Comparison of ENCODE assay signal across 25 mouse cellular contexts in the genomic region with DNA sequence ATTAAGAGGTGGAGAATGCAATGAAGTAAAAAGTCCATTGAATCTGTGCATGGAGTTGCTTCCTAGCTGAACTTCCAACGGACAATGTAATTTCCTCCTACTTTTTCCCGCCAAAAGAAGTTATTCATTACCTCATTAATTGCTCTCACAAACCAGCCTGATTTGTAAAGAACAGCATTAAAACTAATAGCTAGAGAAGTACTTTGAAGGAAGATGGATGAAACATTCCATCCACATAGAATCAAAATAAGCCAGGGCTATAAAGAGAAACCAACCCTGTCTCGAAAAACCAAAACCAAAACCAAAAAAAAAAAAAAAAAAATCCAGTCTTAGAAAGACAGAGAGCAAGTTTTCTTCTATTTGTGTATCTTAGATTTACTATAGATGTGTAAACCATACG. TPM values are rescaled to one million over a fixed set of nuclear protein-coding genes. Genes with fewer than 3 reads are reported as not detected.
DNase-seq lines count a peak whose midpoint lies in the region; ATAC-seq and TF ChIP-seq lines count a peak whose summit lies in the region.
"Had no signal": no experiment of that assay in that cellular context is flagged by ENCODE, and none has a peak within 500 bp of the region (broad histone marks: within the 10 kb centered on the region; RNA-seq: fewer than 3 reads in every experiment).

TSS of gene Gm17783 (minus strand) at position 101 of the 400 bp plus-strand sequence.

- H3K9me3 ChIP-seq in CH12.LX (replicated peaks; ENCODE audit: low read length), result no peaks in the 10 kb centered on the region
- H3K9me3 ChIP-seq in intestine, postnatal 0 days (ENCODE audit: control insufficient read depth), result no peaks in the 10 kb centered on the region
- H3K9me3 ChIP-seq: embryonic facial prominence, embryonic 10.5 days; embryonic facial prominence, embryonic 12.5 days; forebrain, embryonic 13.5 days; forebrain, embryonic 15.5 days; G1E had no signal

- dilution Hi-C loops in CH12.LX (cut with MboI; ENCODE audit: extremely low pct_ligation_motif_present, extremely low pct_unique_long_range_greater_than_20kb, low sequenced_read_pairs), result no loop called here

- H3K27me3 ChIP-seq in CH12.LX (replicated peaks), result no peaks in the 10 kb centered on the region
- H3K27me3 ChIP-seq in intestine, postnatal 0 days (replicated peaks; ENCODE audit: control insufficient read depth, insufficient read depth, low read length), result no peaks in the 10 kb centered on the region
- no peaks in the 10 kb centered on the region for H3K27me3 ChIP-seq in small intestine, adult 2 months (ENCODE audit: control insufficient read depth, insufficient read depth, low read length)
- H3K27me3 ChIP-seq: embryonic facial prominence, embryonic 12.5 days; forebrain, embryonic 13.5 days; forebrain, embryonic 15.5 days had no signal

- no peak for ATAC-seq in intestine, postnatal 0 days
- ATAC-seq: forebrain, embryonic 13.5 days; forebrain, embryonic 15.5 days; forebrain, postnatal 0 days had no signal

- no peak for TF ChIP-seq POLR2A in CH12.LX (IDR thresholded peaks at IDR 0.05; ENCODE audit: low read depth, low read length)
- no peak for TF ChIP-seq POLR2A in small intestine, adult 2 months (IDR thresholded peaks at IDR 0.05; ENCODE audit: low read depth, low read length)

- in situ Hi-C loops in CH12.LX (cut with MboI; ENCODE audit: low pct_ligation_motif_present, low pct_unique_long_range_greater_than_20kb, low sequenced_read_pairs), result no loop called here

- no peaks in the 10 kb centered on the region for H3K36me3 ChIP-seq in CH12.LX (replicated peaks in 1 of 2; ENCODE audit: control insufficient read depth in 1 of 2, insufficient read depth in 1 of 2, low read length in 1 of 2)
- no peaks in the 10 kb centered on the region for H3K36me3 ChIP-seq in intestine, postnatal 0 days (ENCODE audit: control insufficient read depth, insufficient read depth)
- no peaks in the 10 kb centered on the region for H3K36me3 ChIP-seq in small intestine, adult 2 months (ENCODE audit: control insufficient read depth, insufficient read depth, low read length)
- H3K36me3 ChIP-seq: embryonic facial prominence, embryonic 10.5 days; embryonic facial prominence, embryonic 12.5 days; forebrain, embryonic 15.5 days; G1E had no signal

- DNase-seq in CH12.LX (ENCODE audit: extremely low read depth) (no peak), MN1 (ENCODE audit: low spot score) (no peak)
- no peak for DNase-seq in embryo, embryonic 11 days
- DNase-seq: adrenal gland, adult 2 months; adrenal gland, postnatal 10 days; adrenal gland, postnatal 25 days; cerebellum, adult 11 months; cerebellum, adult 18-20 months; cerebellum, adult 8-10 months; cerebellum, adult 9-11 months; cerebellum, postnatal 14 days; cerebellum, postnatal 36 days; forebrain, postnatal 0 days had no signal

- H3K4me1 ChIP-seq in CH12.LX (ENCODE audit: control insufficient read depth in 1 of 2, insufficient read depth in 2 of 2), result no peaks in the 10 kb centered on the region
- H3K4me1 ChIP-seq in intestine, postnatal 0 days (replicated peaks; ENCODE audit: control insufficient read depth, insufficient read depth, low read length), result no peaks in the 10 kb centered on the region
- 0 out of 2 replicates have a peak, but pooled peaks cover 1% of the 10 kb centered on the region for H3K4me1 ChIP-seq in small intestine, adult 2 months (ENCODE audit: control insufficient read depth, insufficient read depth, insufficient read length, low read length)
- H3K4me1 ChIP-seq: embryonic facial prominence, embryonic 10.5 days; embryonic facial prominence, embryonic 12.5 days; forebrain, embryonic 13.5 days; forebrain, embryonic 15.5 days had no signal

- WGBS in intestine, postnatal 0 days, result 56% methylated on average over 4 of the region's 4 CpGs
- WGBS in small intestine, adult 2 months, result 17% methylated on average over 4 of the region's 4 CpGs

- TF ChIP-seq CTCF in CH12.LX (conservative IDR thresholded peaks at IDR 0.05 in 1 of 2, IDR thresholded peaks at IDR 0.05 in 1 of 2; ENCODE audit: low read depth in 2 of 2, low read length in 2 of 2), result no peak
- TF ChIP-seq CTCF in intestine, postnatal 0 days (IDR thresholded peaks at IDR 0.05; ENCODE audit: low read depth), result no peak
- TF ChIP-seq CTCF in small intestine, adult 2 months (IDR thresholded peaks at IDR 0.05; ENCODE audit: extremely low read depth, insufficient read length, insufficient replicate concordance, low read depth, low read length), result no peak

- TF ChIP-seq RAD21 in CH12.LX (IDR thresholded peaks at IDR 0.05; ENCODE audit: low read depth, low read length), result no peak

- H3K4me2 ChIP-seq in CH12.LX (ENCODE audit: insufficient read depth, low read depth, poor library complexity, severe bottlenecking), result peak within 1 kb of the TSS; percentile 63; the same call in 1 of the 2 replicates
- peak within 1 kb of the TSS; percentile 39 for H3K4me2 ChIP-seq in intestine, postnatal 0 days (replicated peaks; ENCODE audit: low read depth)
- H3K4me2 ChIP-seq: embryonic facial prominence, embryonic 12.5 days; forebrain, embryonic 13.5 days; forebrain, embryonic 15.5 days had no signal

- H3K27ac ChIP-seq in CH12.LX (ENCODE audit: insufficient read depth, low read depth), result no peak within 1 kb of the TSS
- H3K27ac ChIP-seq in intestine, postnatal 0 days (ENCODE audit: low read depth, low read length), result no peak within 1 kb of the TSS
- H3K27ac ChIP-seq in small intestine, adult 2 months (ENCODE audit: insufficient read depth, low read depth, low read length), result no peak within 1 kb of the TSS
- H3K27ac ChIP-seq: embryonic facial prominence, embryonic 10.5 days; embryonic facial prominence, embryonic 12.5 days; forebrain, embryonic 13.5 days; forebrain, embryonic 15.5 days had no signal

- 0 out of 2 replicates have a peak, but pooled peaks have one; percentile 22 for TF ChIP-seq EP300 in CH12.LX (IDR thresholded peaks at IDR 0.05; ENCODE audit: low read length)

- H3K79me2 ChIP-seq in CH12.LX (replicated peaks; ENCODE audit: control insufficient read depth, extremely low read depth, insufficient read depth, poor library complexity, severe bottlenecking), result no peaks in the 10 kb centered on the region

- H3K4me3 ChIP-seq in CH12.LX (replicated peaks in 1 of 3; ENCODE audit: low read depth in 2 of 3, low read length in 2 of 3, poor library complexity in 1 of 3), result no peak within 1 kb of the TSS
- no peak within 1 kb of the TSS for H3K4me3 ChIP-seq in intestine, postnatal 0 days (ENCODE audit: low read depth, low read length)
- H3K4me3 ChIP-seq in small intestine, adult 2 months (ENCODE audit: low read depth, low read length), result peak within 1 kb of the TSS; percentile 13; the same call in 1 of the 2 replicates
- H3K4me3 ChIP-seq: embryonic facial prominence, embryonic 10.5 days; embryonic facial prominence, embryonic 12.5 days; forebrain, embryonic 13.5 days; forebrain, embryonic 15.5 days had no signal

- peak within 1 kb of the TSS; percentile 57 for H3K9ac ChIP-seq in CH12.LX (ENCODE audit: insufficient read depth, low read depth)
- H3K9ac ChIP-seq in intestine, postnatal 0 days (ENCODE audit: low read depth, low read length), result no peak within 1 kb of the TSS
- H3K9ac ChIP-seq: embryonic facial prominence, embryonic 12.5 days; forebrain, embryonic 13.5 days; forebrain, embryonic 15.5 days; forebrain, postnatal 0 days had no signal

TF ChIP-seq in CH12.LX, 34 proteins besides CTCF, POLR2A, EP300 and RAD21:
- peak; percentile 86 for TF ChIP-seq E2F4 (IDR thresholded peaks at IDR 0.05; ENCODE audit: insufficient replicate concordance, low read depth, low read length)
- TF ChIP-seq ETS1 (conservative IDR thresholded peaks at IDR 0.05; ENCODE audit: low read depth, low read length), result no peak
- peak; percentile 86 for TF ChIP-seq ZNF384 (IDR thresholded peaks at IDR 0.05; ENCODE audit: low read depth, low read length)
TF ChIP-seq in CH12.LX: peak in this region for 2.

RNA-seq across cellular contexts. Expression of gene Gm17783, which starts in this region (rescaled TPM):
- total RNA-seq in CH12.LX (2012; rRNA removed) (0.13 TPM in 1 of 2 replicates, not detected in the other), CH12.LX (2014; rRNA removed) (not detected in 2 replicates)
- polyA plus RNA-seq in CH12.LX (2012; ENCODE audit: insufficient read length, low read depth), result not detected in 2 replicates
- polyA plus RNA-seq in intestine, postnatal 0 days (2015; fragmentation: Nextera tagmentation; extraction: Ambion mirVana), result 8.0 and 9.8 TPM in 2 replicates
- polyA plus RNA-seq in small intestine, adult 2 months (2012; rRNA removed), result 0.93 and 1.6 TPM in 2 replicates
- total RNA-seq: adrenal gland, adult 2 months; adrenal gland, postnatal 10 days; adrenal gland, postnatal 25 days; common myeloid progenitor, adult 5-6 weeks; forebrain, postnatal 0 days; G1E had no signal
- polyA plus RNA-seq: adrenal gland, adult 2 months; brain, embryonic 14.5 days; C2C12; embryonic facial prominence, embryonic 10.5 days; embryonic facial prominence, embryonic 12.5 days; embryonic facial prominence, embryonic 14.5 days; forebrain, embryonic 11.5 days; forebrain, embryonic 13.5 days; forebrain, embryonic 15.5 days; forebrain, postnatal 0 days; G1E had no signal
